Mouse (Mus musculus) testis, adult 2 months (tissue): ENCODE measurements around the gene Mecr. TPM values are rescaled to one million over a fixed set of nuclear protein-coding genes. Genes with fewer than 3 reads are reported as not detected.

Experiments
- H3K27ac ChIP-seq: fragments of 200-500 bp; 2 replicates; pipeline ENCODE4 v1.5.1; 2012; ENCODE audit warnings: low read depth, low read length; ENCODE audit not compliant: control insufficient read depth, insufficient read depth
- H3K27me3 ChIP-seq: fragments of 200-500 bp; 2 replicates; pipeline ENCODE4 v1.6.1; 2012; ENCODE audit warnings: mild to moderate bottlenecking, low read length, moderate library complexity; ENCODE audit not compliant: control insufficient read depth, insufficient read depth
- H3K36me3 ChIP-seq: fragments of 200-500 bp; 2 replicates; pipeline ENCODE4 v1.6.1; 2012; ENCODE audit warnings: mild to moderate bottlenecking, low read length; ENCODE audit not compliant: control insufficient read depth, insufficient read depth
- H3K4me1 ChIP-seq: fragments of 200-500 bp; 2 replicates; pipeline ENCODE4 v1.6.1; 2012; ENCODE audit warnings: low read length; ENCODE audit not compliant: control insufficient read depth, insufficient read depth
- H3K4me3 ChIP-seq: fragments of 200-500 bp; 2 replicates; pipeline ENCODE4 v1.5.1; 2012; ENCODE audit warnings: low read depth, mild to moderate bottlenecking, low read length, moderate library complexity, mixed read lengths; ENCODE audit not compliant: control insufficient read depth
- CTCF ChIP-seq: fragments of 200-500 bp; IDR thresholded peaks from 2 replicates; pipeline ENCODE4 v1.5.1; 2012; ENCODE audit warnings: low read depth, mild to moderate bottlenecking, inconsistent platforms, low read length, moderate library complexity; ENCODE audit not compliant: control insufficient read depth, insufficient read depth, insufficient replicate concordance
- POLR2A ChIP-seq: fragments of 200-500 bp; IDR thresholded peaks from 2 replicates; pipeline ENCODE4 v1.6.1; 2012; ENCODE audit warnings: low read depth, mild to moderate bottlenecking, inconsistent platforms, low read length, moderate library complexity; ENCODE audit not compliant: control insufficient read depth
- polyA plus RNA-seq: library from polyadenylated mRNA; depleted of rRNA; stranded (reverse); fragments of >200 nt; gene quantifications from 2 replicates; pipeline ENCODE4 v1.2.3, GENCODE M21; 2012; rRNA removed

Mecr gene
- polyA plus RNA-seq, 1 experiment = 19.3 TPM

DNA sequence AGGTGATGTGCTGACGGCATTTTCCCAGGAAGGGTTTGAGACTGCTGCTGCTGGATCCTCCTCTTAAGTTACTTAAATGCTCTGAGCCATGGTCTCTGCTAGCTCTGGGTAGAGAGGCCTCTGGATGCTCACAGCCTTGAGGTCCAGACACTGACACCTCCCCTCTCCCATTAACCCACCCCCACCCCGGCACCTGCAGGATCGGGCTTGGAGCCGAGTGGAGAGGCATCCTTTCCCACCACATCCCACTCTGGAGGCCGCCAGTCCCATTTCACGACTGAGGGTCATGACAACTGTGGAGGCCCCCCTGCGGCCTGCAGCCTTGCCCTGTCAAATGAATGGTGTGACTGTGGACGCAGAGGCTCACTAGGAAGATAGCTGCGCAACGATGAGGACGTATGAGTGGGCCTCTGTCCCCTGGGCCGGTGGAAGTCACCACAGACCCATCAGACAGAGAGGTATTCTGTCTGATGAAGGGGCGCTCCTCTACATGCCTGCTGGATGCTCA lies 72.6 kb downstream of the Mecr start:
- peaks cover 44% of the 10 kb centered on the region for H3K4me1 ChIP-seq
- TF ChIP-seq POLR2A (no peak), CTCF (no peak)
- peak overlapping the region; percentile 34 for H3K27ac ChIP-seq
- no peaks in the 10 kb centered on the region for H3K36me3 ChIP-seq
- H3K27me3 ChIP-seq = no peaks in the 10 kb centered on the region
- peak overlapping the region; percentile 64 for H3K4me3 ChIP-seq

DNA sequence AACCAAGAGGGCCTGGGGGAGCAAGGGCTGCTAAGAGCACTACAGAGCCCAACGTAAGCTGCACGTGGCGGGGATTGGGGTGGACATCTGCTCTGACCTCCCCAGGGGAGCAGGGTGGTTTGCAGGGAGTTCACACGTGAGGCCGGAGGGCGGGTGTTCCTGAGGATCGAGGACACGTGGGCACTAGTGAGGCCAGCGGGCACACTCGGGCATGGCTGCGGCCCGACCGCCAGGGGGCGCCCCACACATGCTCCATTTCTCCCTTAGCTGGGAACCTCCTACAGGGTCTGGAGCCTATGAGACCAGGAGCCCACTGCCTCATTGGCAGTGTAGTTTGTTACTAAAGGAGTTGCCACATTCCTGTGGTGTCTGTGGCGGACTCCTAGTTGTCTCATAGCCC lies 73.2 kb downstream of the Mecr start:
- H3K27ac ChIP-seq = peak overlapping the region; percentile 34

DNA sequence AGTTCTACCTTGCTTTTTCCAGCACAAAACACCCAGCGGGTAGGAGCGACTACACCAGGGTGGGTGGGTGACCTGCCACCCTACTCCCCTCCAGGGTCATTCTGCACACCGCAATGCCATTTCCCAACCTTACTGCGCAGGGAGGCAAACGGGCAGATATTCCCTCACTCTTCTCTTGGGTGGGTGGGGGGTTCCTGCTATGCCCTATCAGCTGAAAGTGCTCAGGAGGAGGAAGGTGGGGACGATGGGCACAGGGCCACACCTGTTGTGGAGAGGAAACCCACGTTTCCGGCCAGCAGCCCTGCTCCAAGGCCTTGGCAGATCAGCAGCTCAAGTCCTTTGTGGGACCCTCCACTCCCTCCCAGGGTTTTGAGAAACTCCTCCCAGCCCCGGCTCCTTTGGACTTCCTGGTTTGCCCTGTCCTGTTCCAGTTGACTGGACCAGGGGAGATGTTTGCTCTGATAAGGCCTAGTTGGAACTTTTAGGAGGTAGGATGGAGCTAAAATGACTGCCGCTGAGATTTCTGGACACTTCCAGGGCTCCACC lies 73.8 kb downstream of the Mecr start:
- Histone ChIP-seq H3K4me1 (peaks cover 46% of the 10 kb centered on the region), H3K27me3 (no peaks in the 10 kb centered on the region), H3K4me3 (no peak overlapping the region), H3K27ac (no peak overlapping the region), H3K36me3 (no peaks in the 10 kb centered on the region)
- TF ChIP-seq CTCF (0 out of 2 replicates have a peak, but pooled peaks have one; percentile 6), POLR2A (no peak)

More for the DNA sequence above, 73.2 kb downstream of the Mecr start:
- TF ChIP-seq CTCF (peak; percentile 92), POLR2A (no peak)
- Histone ChIP-seq H3K4me3 (peak overlapping the region; percentile 64), H3K4me1 (peaks cover 43% of the 10 kb centered on the region), H3K27me3 (no peaks in the 10 kb centered on the region), H3K36me3 (no peaks in the 10 kb centered on the region)

Other genes starting within 250 kb of the Mecr start
- 2.5 and 3.1 TPM in 2 replicates for gene Ptpru, start 5.2 kb upstream of the Mecr start, polyA plus RNA-seq
- gene Srsf4, start 30.1 kb downstream of the Mecr start, polyA plus RNA-seq = 41.6 and 44.1 TPM in 2 replicates
- 11.2 and 13.3 TPM in 2 replicates for gene Tmem200b, start 78.3 kb downstream of the Mecr start, polyA plus RNA-seq
- not detected in 2 replicates for gene Gm10300, start 231.2 kb downstream of the Mecr start, polyA plus RNA-seq
- gene Epb41, start 231.9 kb downstream of the Mecr start, polyA plus RNA-seq = 8.7 and 9.6 TPM in 2 replicates